Mouse (Mus musculus) MEL (cell line): ENCODE measurements at regions not wholly inside any gene's neighbourhood (a gene's known extent, or its start where the extent isn't known, plus 50 kb on each side); places are given as distances from the start of the nearest gene placed in this dataset.

ENCODE experiments used
- CTCF ChIP-seq, 3 experiments: IDR thresholded peaks in 2 of 3; conservative IDR thresholded peaks in 1 of 3; 2 replicates each; pipeline ENCODE4 v1.5.1; 2011 to 2012; ENCODE audit warnings: low read length in 3 of 3, low read depth in 2 of 3, mild to moderate bottlenecking in 2 of 3, improper control_type of control experiment in 1 of 3, inconsistent platforms in 1 of 3, mixed read lengths in 1 of 3, moderate library complexity in 1 of 3; ENCODE audit not compliant: control insufficient read depth in 1 of 3, insufficient read depth in 1 of 3, poor library complexity in 1 of 3, severe bottlenecking in 1 of 3
- GATA1 ChIP-seq: IDR thresholded peaks from 2 replicates; pipeline ENCODE4 v1.6.1; 2011; ENCODE audit warnings: low read depth, low read length, improper control_type of control experiment
- MAFK ChIP-seq: IDR thresholded peaks from 2 replicates; pipeline ENCODE4 v1.6.1; 2011; ENCODE audit warnings: low read depth, mild to moderate bottlenecking, low read length, improper control_type of control experiment, borderline replicate concordance
- MYB ChIP-seq: IDR thresholded peaks from 2 replicates; pipeline ENCODE4 v1.6.1; 2011; ENCODE audit warnings: mild to moderate bottlenecking, low read depth, low read length, improper control_type of control experiment
- POLR2A ChIP-seq, 2 experiments: IDR thresholded peaks; 2 replicates each; pipeline ENCODE4 v1.6.1; 2011 to 2012; ENCODE audit warnings: low read length in 2 of 2, mild to moderate bottlenecking in 2 of 2, control low read depth in 1 of 2, improper control_type of control experiment in 1 of 2, low read depth in 1 of 2, moderate library complexity in 1 of 2; ENCODE audit not compliant: control insufficient read depth in 1 of 2, insufficient read depth in 1 of 2, poor library complexity in 1 of 2
- RAD21 ChIP-seq: IDR thresholded peaks from 2 replicates; pipeline ENCODE4 v1.6.1; 2011; ENCODE audit warnings: mild to moderate bottlenecking, low read depth, low read length, improper control_type of control experiment
- RCOR1 ChIP-seq: IDR thresholded peaks from 2 replicates; pipeline ENCODE4 v1.6.1; 2012; ENCODE audit warnings: low read depth, mild to moderate bottlenecking, inconsistent platforms, low read length, improper control_type of control experiment
- UBTF ChIP-seq: IDR thresholded peaks from 2 replicates; pipeline ENCODE4 v1.6.1; 2012; ENCODE audit warnings: low read depth, mild to moderate bottlenecking, inconsistent platforms, low read length, improper control_type of control experiment, moderate library complexity, borderline replicate concordance; ENCODE audit not compliant: insufficient read depth
- USF1 ChIP-seq: IDR thresholded peaks from 2 replicates; pipeline ENCODE4 v1.6.1; 2014; ENCODE audit warnings: low read depth, mild to moderate bottlenecking, inconsistent platforms, low read length, improper control_type of control experiment, moderate library complexity

DNA sequence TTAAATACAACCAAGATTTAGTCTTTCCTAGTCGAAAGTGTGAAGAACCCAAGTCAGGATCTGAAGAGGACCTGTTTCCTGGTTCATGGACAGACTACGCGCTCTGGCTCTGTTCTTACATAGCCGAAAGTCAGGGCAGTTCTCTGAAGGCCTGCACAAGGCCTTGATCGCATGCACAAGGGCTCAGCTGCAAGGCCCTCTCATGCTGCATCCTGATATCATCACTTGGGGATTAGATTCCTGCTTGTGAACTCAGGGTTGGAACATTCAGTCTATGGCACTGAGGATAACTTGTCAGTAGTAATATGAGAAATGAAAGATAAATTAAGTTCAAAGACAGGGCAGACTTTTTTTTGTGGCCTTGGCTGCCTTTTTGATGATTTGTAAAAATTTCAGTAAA lies 789.9 kb upstream of the 4930452B06Rik start:
- no peak for TF ChIP-seq RAD21
- TF ChIP-seq GATA1 = no peak
- TF ChIP-seq CTCF (IDR thresholded peaks at IDR 0.05 in 2 of 3, conservative IDR thresholded peaks at IDR 0.05 in 1 of 3; ENCODE audit: control insufficient read depth in 1 of 3, insufficient read depth in 1 of 3, low read depth in 2 of 3, low read length in 3 of 3, poor library complexity in 1 of 3, severe bottlenecking in 1 of 3) = no peak
- no peak for TF ChIP-seq POLR2A (IDR thresholded peaks at IDR 0.05; ENCODE audit: control insufficient read depth in 1 of 2, insufficient read depth in 1 of 2, low read depth in 1 of 2, low read length in 2 of 2, poor library complexity in 1 of 2)
- no peak for TF ChIP-seq RCOR1
- TF ChIP-seq UBTF = no peak
- no peak for TF ChIP-seq USF1
- TF ChIP-seq MYB = no peak
- no peak for TF ChIP-seq MAFK
